Mouse (Mus musculus): ENCODE results near the gene Mymx.

DNA sequence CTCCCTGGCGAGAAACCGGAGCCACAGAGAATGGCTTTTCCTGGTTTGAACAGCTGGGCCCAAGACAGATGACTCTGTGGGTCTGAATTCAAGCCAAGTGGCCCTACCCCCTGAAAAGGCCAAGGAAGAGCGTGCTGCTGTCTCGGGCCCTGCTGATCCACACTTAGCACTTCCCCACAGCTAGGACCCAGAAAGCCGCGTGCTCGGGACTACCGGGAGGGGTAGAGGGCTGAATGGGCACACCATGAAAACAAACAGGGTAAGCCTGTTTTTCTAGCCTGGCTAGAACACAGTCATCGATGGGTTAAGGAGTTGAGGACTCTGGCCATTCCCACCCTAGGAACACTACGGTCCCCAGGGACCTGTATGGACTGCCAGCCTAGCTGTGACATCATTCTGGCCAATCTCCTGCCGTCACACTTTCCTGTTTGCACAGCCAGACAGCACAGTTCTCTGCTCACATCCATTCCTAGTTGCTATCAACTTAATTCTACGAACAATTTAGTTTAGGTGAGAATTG, 20.9 kb downstream of the Mymx start:
- no peak for TF ChIP-seq POLR2A (IDR thresholded peaks at IDR 0.05; ENCODE audit: low read depth, low read length)
- TF ChIP-seq CTCF (conservative IDR thresholded peaks at IDR 0.05; ENCODE audit: insufficient read depth, insufficient read length, low read depth, low read length): no peak
